ENCODE assay signal across 14 mouse cellular contexts in genomic region chr8:4839087-4839486, GRCm38 (mm10). TPM values are rescaled to one million over a fixed set of nuclear protein-coding genes. Genes with fewer than 3 reads are reported as not detected.
DNase-seq lines count a peak whose midpoint lies in the region; ATAC-seq and TF ChIP-seq lines count a peak whose summit lies in the region.
"Had no signal": no experiment of that assay in that cellular context is flagged by ENCODE, and none has a peak within 500 bp of the region (broad histone marks: within the 10 kb centered on the region; RNA-seq: fewer than 3 reads in every experiment).

No protein-coding gene starts in this region.

- H3K4me1 ChIP-seq in heart, adult 2 months (ENCODE audit: control insufficient read depth, insufficient read depth, low read length): no peaks in the 10 kb centered on the region; the same call in 1 of the 2 replicates
- no peaks in the 10 kb centered on the region for H3K4me1 ChIP-seq in heart, embryonic 11.5 days (ENCODE audit: control insufficient read depth, insufficient read depth, low read length)
- H3K4me1 ChIP-seq in kidney, adult 2 months (ENCODE audit: control insufficient read depth, insufficient read depth, low read length): peaks cover 12% of the 10 kb centered on the region
- H3K4me1 ChIP-seq in small intestine, adult 2 months (ENCODE audit: control insufficient read depth, insufficient read depth, insufficient read length, low read length): peaks cover 6% of the 10 kb centered on the region; the same call in 1 of the 2 replicates
- H3K4me1 ChIP-seq: forebrain, embryonic 13.5 days; limb, embryonic 13.5 days had no signal

- TF ChIP-seq POLR2A in heart, adult 2 months (IDR thresholded peaks at IDR 0.05; ENCODE audit: insufficient read depth, low read depth, low read length): no peak
- no peak for TF ChIP-seq POLR2A in kidney, adult 2 months (IDR thresholded peaks at IDR 0.05; ENCODE audit: low read depth, low read length)
- TF ChIP-seq POLR2A in small intestine, adult 2 months (IDR thresholded peaks at IDR 0.05; ENCODE audit: low read depth, low read length): no peak

- no peaks in the 10 kb centered on the region for H3K79me2 ChIP-seq in heart, adult 2 months (replicated peaks; ENCODE audit: control insufficient read depth, insufficient read depth, low read length)

- no peaks in the 10 kb centered on the region for H3K9me3 ChIP-seq in heart, embryonic 11.5 days (replicated peaks; ENCODE audit: control insufficient read depth, low read length)
- H3K9me3 ChIP-seq: forebrain, embryonic 13.5 days; limb, embryonic 13.5 days had no signal

- no peaks in the 10 kb centered on the region for H3K36me3 ChIP-seq in heart, adult 2 months (ENCODE audit: control insufficient read depth, insufficient read depth, low read length)
- no peaks in the 10 kb centered on the region for H3K36me3 ChIP-seq in heart, embryonic 11.5 days (ENCODE audit: control insufficient read depth, insufficient read depth, low read length)
- no peaks in the 10 kb centered on the region for H3K36me3 ChIP-seq in kidney, adult 2 months (ENCODE audit: control insufficient read depth, insufficient read depth, low read length)
- no peaks in the 10 kb centered on the region for H3K36me3 ChIP-seq in small intestine, adult 2 months (ENCODE audit: control insufficient read depth, insufficient read depth, low read length)
- H3K36me3 ChIP-seq: limb, embryonic 13.5 days had no signal

- peak; percentile 54; the same call in 1 of the 2 replicates for TF ChIP-seq EP300 in heart, adult 2 months (IDR thresholded peaks at IDR 0.05; ENCODE audit: insufficient read depth, low read depth, low read length)

- H3K4me3 ChIP-seq in heart, adult 2 months: no peak overlapping the region
- H3K4me3 ChIP-seq in heart, embryonic 11.5 days (ENCODE audit: low read depth, low read length): no peak overlapping the region
- H3K4me3 ChIP-seq in kidney, adult 2 months (ENCODE audit: insufficient read depth, low read depth, low read length): no peak overlapping the region
- H3K4me3 ChIP-seq in small intestine, adult 2 months (ENCODE audit: low read depth, low read length): no peak overlapping the region
- H3K4me3 ChIP-seq: forebrain, embryonic 13.5 days; gastrocnemius, adult 2 months; left cerebral cortex, adult 2 months; limb, embryonic 13.5 days had no signal

- H3K4me2 ChIP-seq in heart, embryonic 11.5 days: no peak overlapping the region
- H3K4me2 ChIP-seq: forebrain, embryonic 13.5 days; limb, embryonic 13.5 days had no signal

- H3K27ac ChIP-seq in heart, adult 2 months: no peak overlapping the region
- no peak overlapping the region for H3K27ac ChIP-seq in heart, embryonic 11.5 days (ENCODE audit: low read depth, low read length)
- peak overlapping the region; percentile 83 for H3K27ac ChIP-seq in kidney, adult 2 months (ENCODE audit: insufficient read depth, low read depth, low read length)
- H3K27ac ChIP-seq in small intestine, adult 2 months (ENCODE audit: insufficient read depth, low read depth, low read length): peak overlapping the region; percentile 64; the same call in 1 of the 2 replicates
- H3K27ac ChIP-seq: forebrain, embryonic 13.5 days; gastrocnemius, adult 2 months; left cerebral cortex, adult 2 months; limb, embryonic 13.5 days had no signal

- no peak for TF ChIP-seq CTCF in heart, adult 2 months (IDR thresholded peaks at IDR 0.05)
- no peak for TF ChIP-seq CTCF in kidney, adult 2 months (conservative IDR thresholded peaks at IDR 0.05; ENCODE audit: insufficient read depth, insufficient read length, low read depth, low read length)
- TF ChIP-seq CTCF in small intestine, adult 2 months (IDR thresholded peaks at IDR 0.05; ENCODE audit: extremely low read depth, insufficient read length, insufficient replicate concordance, low read depth, low read length): no peak

- intact Hi-C loops in heart, adult 2 months (cut with DNase I): no loop called here

- no peak overlapping the region for H3K9ac ChIP-seq in heart, adult 2 months (ENCODE audit: low read depth, low read length)
- H3K9ac ChIP-seq in heart, embryonic 11.5 days (ENCODE audit: low read depth, low read length): no peak overlapping the region
- H3K9ac ChIP-seq: forebrain, embryonic 13.5 days; limb, embryonic 13.5 days had no signal

- ATAC-seq in heart, embryonic 11.5 days (replicated peaks; ENCODE audit: insufficient number of reproducible peaks, low FRiP score, low TSS enrichment): 0 out of 2 replicates have a peak, but pooled peaks have one; percentile 39
- ATAC-seq: forebrain, embryonic 13.5 days; lung, postnatal 0 days had no signal

- peak; percentile 18 to 40 for DNase-seq in heart, adult 2 months
- peak; percentile 82 for DNase-seq in kidney, adult 2 months
- no peak for DNase-seq in layer of hippocampus, postnatal 10 days (ENCODE audit: low spot score in 2 of 2)
- DNase-seq in layer of hippocampus, adult 9-11 months: no peak
- no peak for DNase-seq in lung, postnatal 25 days (ENCODE audit: low spot score)
- DNase-seq: cerebellum, adult 11-12 months; gastrocnemius, adult 2 months; thymus, postnatal 25 days had no signal

- H3K27me3 ChIP-seq in heart, adult 2 months (ENCODE audit: control insufficient read depth, insufficient read depth, low read length): no peaks in the 10 kb centered on the region
- no peaks in the 10 kb centered on the region for H3K27me3 ChIP-seq in heart, embryonic 11.5 days (ENCODE audit: control insufficient read depth, insufficient read depth, low read length)
- no peaks in the 10 kb centered on the region for H3K27me3 ChIP-seq in kidney, adult 2 months (replicated peaks; ENCODE audit: control insufficient read depth, insufficient read depth, low read length)
- H3K27me3 ChIP-seq in small intestine, adult 2 months (ENCODE audit: control insufficient read depth, insufficient read depth, low read length): no peaks in the 10 kb centered on the region
- H3K27me3 ChIP-seq: forebrain, embryonic 13.5 days; limb, embryonic 13.5 days had no signal

- WGBS in heart, adult 2 months: 55% methylated on average over 3 of the region's 3 CpGs
- 57% methylated on average over 3 of the region's 3 CpGs for WGBS in heart, embryonic 11.5 days (ENCODE audit: insufficient replicate concordance)
- 44% methylated on average over 3 of the region's 3 CpGs for WGBS in kidney, adult 2 months
- 31% methylated on average over 3 of the region's 3 CpGs for WGBS in small intestine, adult 2 months

RNA-seq across cellular contexts. Expression of gene Shcbp1, which starts 59.7 kb away (rescaled TPM):
- under 1 TPM; 0.44 to 0.64 TPM for total RNA-seq in heart, adult 2 months (2021)
- 0.18 and 0.47 TPM in 2 replicates for polyA plus RNA-seq in heart, adult 2 months (2012; rRNA removed)
- 48.4 and 54.1 TPM in 2 replicates for polyA plus RNA-seq in heart, embryonic 11.5 days (2014; fragmentation: Nextera tagmentation; extraction: Ambion mirVana)
- 0.38 and 0.46 TPM in 2 replicates for polyA plus RNA-seq in kidney, adult 2 months (2012; rRNA removed)
- polyA plus RNA-seq in small intestine, adult 2 months (2012; rRNA removed): 0.06 and 0.23 TPM in 2 replicates
- total RNA-seq in layer of hippocampus, postnatal 10 days (2021): 1 to 10 TPM; 2.3 to 2.6 TPM

Comparison
In these comparisons a context has a peak if more than half of its experiments do, and no peak if none do; other contexts are left out.
1. RNA of gene Shcbp1, which starts 59.7 kb away (polyA plus RNA-seq): 48.4 to 54.1 TPM in heart, embryonic 11.5 days; 0.38 to 0.46 TPM in kidney, adult 2 months, 0.06 to 0.23 TPM in small intestine, adult 2 months and 0.18 to 0.47 TPM in heart, adult 2 months; every median in the first group is over 10 times any median in the second.
2. DNase-seq: peak in heart, adult 2 months (2 of 2) and kidney, adult 2 months (single experiment); none in layer of hippocampus, postnatal 10 days (0 of 2), layer of hippocampus, adult 9-11 months (single experiment) and lung, postnatal 25 days (single experiment).
3. H3K27ac ChIP-seq: peak in kidney, adult 2 months (single experiment) and small intestine, adult 2 months (single experiment); none in heart, adult 2 months (single experiment) and heart, embryonic 11.5 days (single experiment).